Mouse (Mus musculus) ES-Bruce4 (cell line): Measurements from ENCODE around the gene 1700013F07Rik. TPM values are rescaled to one million over a fixed set of nuclear protein-coding genes. Genes with fewer than 3 reads are reported as not detected.

Experiments used
- H3K27ac ChIP-seq: 2 replicates; pipeline ENCODE4 v1.5.1; 2012; ENCODE audit warnings: low read length, inconsistent platforms; ENCODE audit not compliant: insufficient read depth
- H3K27me3 ChIP-seq: 2 replicates; pipeline ENCODE4 v1.6.1; 2012; ENCODE audit warnings: mild to moderate bottlenecking, low read length, inconsistent platforms; ENCODE audit not compliant: control insufficient read depth, poor library complexity, insufficient read depth, severe bottlenecking
- H3K36me3 ChIP-seq: 2 replicates; pipeline ENCODE4 v1.6.1; 2012; ENCODE audit warnings: inconsistent platforms, mild to moderate bottlenecking, low read length, moderate library complexity; ENCODE audit not compliant: control insufficient read depth, poor library complexity, insufficient read depth, severe bottlenecking
- H3K4me1 ChIP-seq: one replicate; pipeline ENCODE4 v1.8.1; 2011; ENCODE audit warnings: low read length; ENCODE audit not compliant: control insufficient read depth, insufficient read depth
- H3K4me3 ChIP-seq: 2 replicates; pipeline ENCODE4 v1.5.1; 2011; ENCODE audit warnings: low read depth, mild to moderate bottlenecking, low read length
- H3K9ac ChIP-seq: 2 replicates; pipeline ENCODE4 v1.6.1; 2012; ENCODE audit warnings: low read depth, mild to moderate bottlenecking, inconsistent platforms; ENCODE audit not compliant: poor library complexity, severe bottlenecking
- H3K9me3 ChIP-seq: replicated peaks from 2 replicates; pipeline ENCODE4 v1.6.1; 2012; ENCODE audit warnings: mild to moderate bottlenecking, low read length, inconsistent platforms; ENCODE audit not compliant: control insufficient read depth, poor library complexity, insufficient read depth, severe bottlenecking
- CTCF ChIP-seq: IDR thresholded peaks from one replicate; pipeline ENCODE4 v1.8.1; 2011; ENCODE audit warnings: low read depth, low read length
- EP300 ChIP-seq: IDR thresholded peaks from 2 replicates; pipeline ENCODE4 v1.6.1; 2011; ENCODE audit warnings: low read depth, low read length; ENCODE audit not compliant: insufficient read depth
- POLR2A ChIP-seq: IDR thresholded peaks from one replicate; pipeline ENCODE4 v1.8.1; 2011; ENCODE audit warnings: low read length; ENCODE audit not compliant: insufficient read depth
- polyA plus RNA-seq: library from polyadenylated mRNA; stranded (reverse); fragments of >200 nt; gene quantifications from 2 replicates; pipeline ENCODE4 v1.2.4, GENCODE M21; 2011; ENCODE audit warnings: low read depth; ENCODE audit not compliant: missing spikeins, insufficient read depth, insufficient read length

The 1700013F07Rik gene
- polyA plus RNA-seq, 1 experiment = not detected

DNA sequence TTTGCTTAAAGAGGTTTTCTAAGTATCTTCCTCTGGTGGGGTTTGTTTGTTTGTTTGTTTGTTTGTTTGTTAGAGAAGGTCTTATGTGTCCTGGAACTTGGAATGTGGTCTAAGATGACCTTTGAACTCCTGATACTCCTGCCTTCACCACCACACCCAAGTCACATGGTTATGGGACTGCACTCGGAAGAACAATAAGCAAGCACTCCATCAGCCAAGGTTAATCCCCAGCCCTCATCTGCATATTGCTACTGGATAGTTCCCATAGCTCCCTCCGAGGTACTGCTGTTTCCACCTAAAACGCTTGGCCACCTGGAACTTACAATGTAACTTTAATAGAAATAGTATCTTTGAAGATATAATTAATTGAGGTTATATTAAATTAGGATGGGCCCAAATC lies 20.5 kb upstream of the 1700013F07Rik start:
- H3K9me3 ChIP-seq = no peaks in the 10 kb centered on the region
- TF ChIP-seq CTCF = no peak
- TF ChIP-seq EP300 = no peak
- TF ChIP-seq POLR2A = no peak
- H3K4me3 ChIP-seq = no peak overlapping the region
- H3K36me3 ChIP-seq = no peaks in the 10 kb centered on the region
- peaks cover 4% of the 10 kb centered on the region for H3K4me1 ChIP-seq
- no peak overlapping the region for H3K27ac ChIP-seq
- H3K9ac ChIP-seq = no peak overlapping the region
- no peaks in the 10 kb centered on the region for H3K27me3 ChIP-seq

DNA sequence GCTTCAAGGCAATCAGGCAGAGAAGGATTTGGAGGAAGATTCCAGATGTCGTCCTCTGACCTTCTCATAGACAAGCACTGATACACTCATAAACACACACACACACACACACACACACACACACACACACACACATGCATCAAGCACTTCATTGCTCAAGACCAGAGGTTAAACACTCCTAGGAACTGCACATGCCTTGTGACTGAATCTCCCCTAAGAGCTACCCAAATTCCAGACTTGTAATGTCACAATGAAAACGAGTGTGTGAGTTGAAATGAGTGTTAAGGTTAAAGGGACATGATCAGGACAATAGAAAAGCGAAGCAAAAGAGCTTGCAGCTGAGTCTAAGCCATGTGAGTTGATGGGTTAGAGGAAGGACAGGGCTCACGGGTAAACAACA lies 15.7 kb upstream of the 1700013F07Rik start:
- Histone ChIP-seq H3K9me3 (no peaks in the 10 kb centered on the region), H3K4me3 (no peak overlapping the region), H3K9ac (no peak overlapping the region), H3K27me3 (no peaks in the 10 kb centered on the region), H3K27ac (no peak overlapping the region), H3K4me1 (peaks cover 2% of the 10 kb centered on the region), H3K36me3 (no peaks in the 10 kb centered on the region)
- TF ChIP-seq POLR2A = no peak
- TF ChIP-seq CTCF = no peak
- no peak for TF ChIP-seq EP300

DNA sequence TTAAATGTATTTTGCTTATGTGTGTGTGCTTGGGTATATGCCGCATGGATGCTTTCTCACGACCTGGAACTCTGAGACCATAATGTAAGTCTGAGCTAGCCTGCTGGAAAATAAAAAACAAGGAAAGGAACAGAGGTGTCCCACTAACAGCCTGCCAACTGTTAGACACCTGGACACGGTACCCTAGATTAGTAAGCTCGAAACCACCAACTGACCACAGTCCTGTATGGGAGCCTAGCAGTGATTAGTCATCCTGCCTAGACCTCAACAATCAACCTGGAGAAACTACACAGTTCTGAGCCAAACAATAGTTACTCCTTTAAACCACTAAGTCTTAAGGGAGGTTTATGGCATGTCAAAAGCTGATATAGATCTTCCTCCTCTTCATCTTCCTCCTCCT lies 10.5 kb upstream of the 1700013F07Rik start:
- Histone ChIP-seq H3K27me3 (no peaks in the 10 kb centered on the region), H3K9me3 (no peaks in the 10 kb centered on the region; the same call in 1 of the 2 replicates), H3K4me1 (no peaks in the 10 kb centered on the region), H3K27ac (no peak overlapping the region), H3K9ac (no peak overlapping the region), H3K4me3 (no peak overlapping the region), H3K36me3 (no peaks in the 10 kb centered on the region)
- no peak for TF ChIP-seq CTCF
- no peak for TF ChIP-seq POLR2A
- TF ChIP-seq EP300 = no peak

DNA sequence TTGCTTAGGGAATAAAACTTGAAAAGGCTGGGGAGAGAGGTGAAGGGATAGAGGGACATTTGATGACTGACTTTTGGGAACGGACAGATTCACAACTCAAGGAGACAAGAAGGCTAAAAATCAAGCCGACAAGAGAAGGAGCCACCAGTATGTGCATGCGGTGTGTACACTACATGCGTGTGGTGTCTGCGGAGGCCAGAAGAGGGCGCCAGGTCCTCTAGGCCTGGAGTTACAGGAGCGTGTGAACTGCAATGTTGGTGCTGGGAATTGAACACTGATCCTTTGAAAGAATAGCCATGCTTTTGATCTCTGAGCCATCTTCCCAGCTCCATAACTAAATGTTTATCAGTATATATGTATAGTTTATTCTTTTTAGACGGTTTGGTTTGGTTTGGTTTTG lies 5.5 kb upstream of the 1700013F07Rik start:
- H3K4me1 ChIP-seq = no peaks in the 10 kb centered on the region
- TF ChIP-seq EP300 (no peak), CTCF (peak; percentile 45), POLR2A (no peak)
- no peak overlapping the region for H3K4me3 ChIP-seq
- H3K9ac ChIP-seq = no peak overlapping the region
- H3K27me3 ChIP-seq = no peaks in the 10 kb centered on the region
- no peaks in the 10 kb centered on the region for H3K36me3 ChIP-seq
- H3K9me3 ChIP-seq = no peaks in the 10 kb centered on the region; the same call in 1 of the 2 replicates
- no peak overlapping the region for H3K27ac ChIP-seq

DNA sequence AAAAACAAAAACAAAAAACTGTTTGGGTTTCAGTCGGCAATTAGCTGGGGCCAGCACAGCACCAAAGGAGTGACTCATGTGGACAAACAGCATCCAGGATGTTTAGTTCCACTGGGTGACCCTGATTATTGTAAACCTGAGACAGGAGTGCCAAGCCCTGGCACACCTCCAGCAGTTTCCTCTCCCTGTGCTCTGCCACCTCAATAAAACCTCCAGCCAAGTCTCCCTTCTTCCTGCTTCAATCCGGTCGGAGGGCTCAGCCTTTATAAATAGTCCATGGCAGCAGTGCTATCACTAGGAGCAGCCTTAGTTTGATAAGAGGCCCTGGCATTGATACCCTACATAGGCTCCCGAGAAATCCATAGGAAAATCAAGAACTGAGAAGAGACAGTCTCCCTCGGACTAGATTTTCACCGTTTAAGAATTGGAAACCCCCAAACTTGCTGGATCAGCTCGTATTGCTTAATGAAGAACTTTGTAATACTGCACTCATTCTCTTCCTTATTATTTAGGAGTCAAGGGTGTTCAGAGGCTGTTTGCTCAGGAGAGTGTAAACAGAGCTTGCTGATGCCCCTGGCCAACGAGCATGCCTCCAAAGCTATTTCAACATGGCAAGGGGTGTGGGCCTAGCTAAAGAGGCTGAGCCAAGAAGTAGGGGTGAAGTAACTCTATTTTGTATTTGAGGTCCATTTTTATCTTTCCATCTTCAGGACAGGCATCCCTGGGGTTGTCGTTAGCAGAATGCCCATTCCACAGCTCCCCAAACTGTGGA lies 650 bp upstream of the 1700013F07Rik start:
- no peak for TF ChIP-seq CTCF
- no peak for TF ChIP-seq EP300
- Histone ChIP-seq H3K27ac (no peak overlapping the region), H3K4me3 (no peak overlapping the region), H3K9ac (no peak overlapping the region), H3K9me3 (no peaks in the 10 kb centered on the region), H3K4me1 (no peaks in the 10 kb centered on the region), H3K36me3 (no peaks in the 10 kb centered on the region), H3K27me3 (no peaks in the 10 kb centered on the region)

DNA sequence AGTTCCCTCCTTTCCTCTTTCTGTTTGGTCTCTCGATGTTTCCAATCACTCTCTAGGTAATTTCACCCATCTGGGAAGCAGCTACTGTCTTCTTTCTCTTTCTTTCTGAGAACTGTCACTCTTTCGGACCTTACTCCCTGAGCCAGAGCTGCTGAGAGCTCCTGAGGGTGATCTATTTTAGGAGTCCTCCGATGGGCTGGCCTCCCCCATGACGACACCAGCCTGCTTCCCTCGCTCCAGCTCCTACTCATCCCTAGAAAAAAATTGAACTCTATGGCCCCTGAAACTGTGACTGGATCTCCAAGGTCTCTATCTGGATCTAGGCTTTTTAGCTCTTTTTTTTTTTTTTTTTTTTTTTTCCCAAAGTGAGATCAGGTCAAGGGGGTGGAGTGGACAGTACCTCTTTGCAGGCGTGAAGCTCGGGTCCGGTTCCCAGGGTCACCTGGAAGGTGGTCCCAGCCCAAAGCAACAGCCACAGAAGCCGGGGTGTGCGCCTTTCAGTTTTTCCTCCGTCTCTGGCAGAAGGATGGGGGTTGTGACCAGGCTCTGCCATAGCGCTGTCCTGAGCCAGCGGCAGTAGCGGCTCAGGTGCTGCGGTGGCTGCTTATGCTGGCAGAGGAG lies 2.1 kb downstream of the 1700013F07Rik start:
- TF ChIP-seq POLR2A (no peak), CTCF (no peak), EP300 (no peak)
- no peaks in the 10 kb centered on the region for H3K36me3 ChIP-seq
- H3K4me3 ChIP-seq = peak overlapping the region; percentile 33; the same call in 1 of the 2 replicates
- no peaks in the 10 kb centered on the region for H3K4me1 ChIP-seq
- H3K27me3 ChIP-seq = no peaks in the 10 kb centered on the region
- H3K9ac ChIP-seq = no peak overlapping the region
- H3K27ac ChIP-seq = no peak overlapping the region
- H3K9me3 ChIP-seq = no peaks in the 10 kb centered on the region
